Mouse (Mus musculus) CD4-positive, CD25-positive, alpha-beta regulatory T cell, adult 2 months (primary cell): Measurements from ENCODE around the gene Ap5m1.
A peak's percentile ranks its signal among the peaks of the same experiment; 100 is the strongest.
"Not testable (repeated sequence)": the region's sequence is repeated elsewhere in the genome, so short reads cannot be mapped to it uniquely, and the experiment has no call there.

Source experiments
- DNase-seq: peaks from one replicate; pipeline ENCODE4 v3.0.0-alpha.2; 2012; ENCODE audit warnings: low read depth, low spot score

The Ap5m1 gene

GRCm38 (mm10) chr14:49065529-49066273, at the start of gene Ap5m1:
Ap5m1 (plus strand) TSS chr14:49066097.
- DNase-seq = peak; percentile 49

DNA sequence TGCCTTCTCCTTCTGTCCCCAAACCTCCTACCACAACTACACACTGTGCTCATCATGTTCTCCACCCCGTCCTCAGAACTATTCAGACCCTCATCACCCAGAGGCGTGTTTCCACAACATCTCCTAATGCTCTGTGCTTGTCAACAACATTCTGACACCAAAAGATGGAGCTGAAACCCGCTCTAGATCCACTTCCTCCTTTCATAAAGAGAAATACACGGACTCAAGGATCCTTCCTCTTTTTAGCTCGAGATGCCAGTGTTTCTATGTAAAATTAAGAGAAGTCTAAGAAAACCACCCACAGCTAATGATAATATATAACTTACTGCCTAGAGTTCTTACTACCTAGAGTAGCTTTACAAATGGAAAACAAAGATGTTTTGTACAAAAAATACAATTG, 46.1 kb upstream of the Ap5m1 start:
- no peak for DNase-seq

GRCm38 (mm10) chr14:49027040-49027778, 38.7 kb upstream of the Ap5m1 start:
- DNase-seq = no peak

DNA sequence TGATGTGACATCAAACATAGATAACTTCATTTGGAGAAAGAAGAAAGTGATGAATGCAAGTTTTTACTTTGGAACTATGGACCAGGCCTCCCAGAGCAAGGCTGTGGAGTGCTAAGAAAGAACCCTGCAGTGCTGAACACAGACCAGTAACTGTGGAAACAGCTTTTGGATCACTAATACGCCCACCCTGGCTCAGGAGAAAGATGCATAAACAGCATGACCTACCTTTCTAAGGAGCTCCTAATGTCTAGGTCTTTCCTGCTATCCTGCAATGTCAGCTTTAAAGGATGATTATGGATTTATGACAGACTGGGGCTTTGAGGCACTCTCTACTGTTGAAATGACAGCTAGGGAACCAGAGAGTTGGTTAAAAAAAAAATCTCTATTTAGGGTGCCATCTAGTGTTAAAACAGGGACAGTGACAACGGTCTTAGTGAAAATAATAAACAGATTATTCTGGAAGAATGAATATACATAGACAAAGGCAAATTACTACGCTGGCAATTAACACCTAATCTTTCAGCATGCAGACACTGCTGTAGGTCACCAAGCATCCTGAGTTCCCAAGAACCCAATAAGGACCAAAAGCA, 38.0 kb upstream of the Ap5m1 start:
- no peak for DNase-seq

GRCm38 (mm10) chr14:49028991-49029390, 36.9 kb upstream of the Ap5m1 start:
- no peak for DNase-seq

- DNase-seq = no peak
Observed at GRCm38 (mm10) chr14:49045610-49046009, 20.3 kb upstream of the Ap5m1 start.

GRCm38 (mm10) chr14:49049492-49049891, 16.4 kb upstream of the Ap5m1 start:
- DNase-seq = no peak

DNA sequence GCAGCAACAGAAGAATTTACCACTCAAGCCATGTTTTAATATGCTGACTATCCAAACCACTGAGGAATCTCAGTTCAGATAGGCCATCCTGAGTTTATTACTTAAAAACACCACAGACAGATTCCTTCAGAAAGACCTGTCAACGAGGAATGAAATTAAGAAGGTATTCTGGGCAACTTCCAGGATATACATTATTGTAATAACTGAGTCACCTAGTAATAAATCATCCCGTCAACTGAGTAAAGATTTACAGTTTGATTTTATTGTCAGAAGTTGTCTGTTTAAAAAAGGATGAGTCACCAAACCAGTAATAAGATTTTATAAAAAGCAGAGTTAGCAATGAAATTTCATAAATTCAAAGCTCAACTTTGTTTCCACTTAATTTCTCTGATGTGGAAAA, 2.1 kb upstream of the Ap5m1 start:
- DNase-seq = no peak

DNA sequence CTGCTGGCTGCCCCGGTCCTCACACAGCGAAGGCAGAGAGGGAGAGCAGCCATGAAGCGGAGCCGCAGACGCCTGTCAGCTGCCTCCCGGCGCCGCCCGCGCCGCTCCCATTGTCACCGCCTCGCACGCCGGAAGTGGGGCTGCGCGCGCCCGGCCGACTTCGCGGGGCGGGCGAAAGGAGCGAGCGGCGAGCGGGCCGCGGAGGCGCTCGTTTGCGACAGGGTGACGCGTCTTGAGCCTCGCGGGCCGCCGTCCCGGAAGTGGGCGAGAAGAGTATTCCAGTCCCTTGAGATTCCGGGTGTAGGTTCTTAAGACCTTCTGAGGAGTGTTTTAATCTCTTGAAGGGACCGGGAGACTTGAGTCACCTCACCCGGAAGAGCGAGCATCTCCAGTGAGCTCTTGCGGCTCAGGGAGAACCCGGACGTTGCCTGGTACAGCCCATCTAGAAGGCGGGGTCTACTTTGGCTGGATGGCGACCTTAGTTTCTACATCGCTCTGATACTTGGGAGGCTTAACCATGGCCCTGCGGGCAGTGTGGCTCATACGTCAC, 452 bp downstream of the Ap5m1 start, which contains the start of gene Exoc5:
Exoc5 (minus strand) TSS at position 380 of the 550 bp plus-strand sequence.
- DNase-seq = peak; percentile 97

DNA sequence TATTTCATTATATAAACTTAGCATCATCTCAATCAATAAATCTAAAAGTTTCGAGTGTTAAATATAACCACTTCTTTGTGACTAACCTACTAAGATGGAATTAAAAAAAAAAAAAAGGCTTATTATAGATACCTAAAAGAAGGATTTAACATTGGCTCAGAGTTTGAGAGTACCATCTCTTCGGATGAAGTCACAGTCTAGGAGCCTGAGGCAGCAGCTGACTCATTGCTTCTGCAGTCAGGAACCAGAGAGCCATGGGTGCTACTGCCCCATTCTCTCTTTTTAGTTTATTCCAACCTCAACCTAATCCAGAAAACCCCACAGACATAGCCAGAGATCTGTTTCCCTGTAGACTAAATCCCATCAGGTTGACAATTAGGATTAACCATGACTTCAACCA, 6.9 kb downstream of the Ap5m1 start:
- DNase-seq = no peak

GRCm38 (mm10) chr14:49073896-49074295, 8.0 kb downstream of the Ap5m1 start:
- DNase-seq = no peak

DNA sequence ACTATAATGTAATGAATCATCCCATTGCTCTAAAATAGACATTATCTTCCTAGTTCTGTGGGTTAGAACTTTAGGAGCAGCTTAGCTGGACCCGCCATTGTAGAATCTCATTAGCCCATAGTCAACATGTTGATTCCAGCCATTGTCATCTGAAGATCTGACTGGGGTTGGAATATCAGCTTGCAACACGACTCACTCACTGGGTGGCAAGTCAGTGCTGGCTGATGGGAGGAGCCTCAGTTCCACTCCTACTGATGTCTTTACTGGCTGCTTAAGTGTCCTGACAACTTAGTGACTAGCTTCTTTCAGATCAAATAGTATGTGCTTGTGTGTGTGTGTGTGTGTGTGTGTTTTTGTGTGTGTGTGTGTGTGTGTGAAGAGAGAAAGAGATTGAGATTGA, 8.5 kb downstream of the Ap5m1 start:
- DNase-seq = no peak

- no peak for DNase-seq
Observed at GRCm38 (mm10) chr14:49078820-49079219, 12.9 kb downstream of the Ap5m1 start.

- no peak for DNase-seq
Observed at GRCm38 (mm10) chr14:49086522-49086921, 20.6 kb downstream of the Ap5m1 start.

GRCm38 (mm10) chr14:49088155-49089048, 22.5 kb downstream of the Ap5m1 start:
- no peak for DNase-seq

- peak; percentile 56 for DNase-seq
Observed at GRCm38 (mm10) chr14:49089461-49090058, 23.7 kb downstream of the Ap5m1 start.

- DNase-seq = no peak
Observed at GRCm38 (mm10) chr14:49090102-49090501, 24.2 kb downstream of the Ap5m1 start.

DNA sequence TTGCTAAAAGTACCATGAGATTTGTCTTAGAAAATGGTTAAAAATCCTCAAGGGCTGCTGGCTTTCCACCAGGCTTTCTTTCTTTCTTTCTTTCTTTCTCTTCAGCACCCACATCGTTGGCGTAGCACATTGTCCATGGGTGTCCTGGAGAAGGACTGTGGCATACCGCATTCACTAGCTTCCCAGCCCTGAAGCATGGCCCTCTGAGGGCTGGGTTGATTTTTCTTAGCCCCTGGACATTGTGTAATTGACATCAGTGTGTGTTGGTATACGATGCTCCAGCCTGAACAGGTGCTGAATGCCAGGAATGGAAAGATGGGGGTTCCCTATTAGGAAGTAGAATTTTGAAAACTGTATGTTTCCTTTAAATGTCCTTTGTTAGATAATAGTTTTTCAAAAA, 25.4 kb downstream of the Ap5m1 start:
- DNase-seq = no peak

- not testable (repeated sequence) for DNase-seq
Observed at GRCm38 (mm10) chr14:49091755-49092154, 25.9 kb downstream of the Ap5m1 start.

GRCm38 (mm10) chr14:49118381-49118780, 52.5 kb downstream of the Ap5m1 start:
- peak; percentile 74 for DNase-seq

- no peak for DNase-seq
Observed at GRCm38 (mm10) chr14:49121723-49122122, 55.8 kb downstream of the Ap5m1 start.
